Mouse (Mus musculus) limb, embryonic 12.5 days (tissue): ENCODE measurements around the gene Thap2. TPM values are rescaled to one million over a fixed set of nuclear protein-coding genes. Genes with fewer than 3 reads are reported as not detected.

Source experiments
- ATAC-seq: fragments of 200-750 bp; cut with Nextera tagmentation; 2 replicates; pipeline ENCODE4 v1.8.0; 2017; ENCODE audit warnings: low read depth, moderate TSS enrichment; ENCODE audit not compliant: insufficient number of reproducible peaks, insufficient read depth, low FRiP score, low TSS enrichment
- H3K27ac ChIP-seq: fragments of 300-500 bp; sonication (generic); 2 replicates; pipeline ENCODE4 v1.5.1; 2016; ENCODE audit warnings: mild to moderate bottlenecking, moderate library complexity
- H3K27me3 ChIP-seq: fragments of 300-500 bp; sonication (generic); 2 replicates; pipeline ENCODE4 v1.6.1; 2016; ENCODE audit warnings: mild to moderate bottlenecking, moderate library complexity
- H3K36me3 ChIP-seq: fragments of 300-500 bp; sonication (generic); 2 replicates; pipeline ENCODE4 v1.6.1; 2016; ENCODE audit warnings: mild to moderate bottlenecking, moderate library complexity
- H3K4me1 ChIP-seq: fragments of 300-500 bp; sonication (generic); replicated peaks from 2 replicates; pipeline ENCODE4 v1.6.1; 2016
- H3K4me2 ChIP-seq: fragments of 300-500 bp; sonication (generic); 2 replicates; pipeline ENCODE4 v1.6.1; 2016; ENCODE audit warnings: mild to moderate bottlenecking, moderate library complexity
- H3K4me3 ChIP-seq: fragments of 300-500 bp; sonication (generic); replicated peaks from 2 replicates; pipeline ENCODE4 v1.5.1; 2016; ENCODE audit warnings: mild to moderate bottlenecking
- H3K9ac ChIP-seq: fragments of 300-500 bp; sonication (generic); replicated peaks from 2 replicates; pipeline ENCODE4 v1.6.1; 2016; ENCODE audit warnings: mild to moderate bottlenecking, moderate library complexity
- H3K9me3 ChIP-seq: fragments of 300-500 bp; sonication (generic); 2 replicates; pipeline ENCODE4 v1.6.1; 2016; ENCODE audit warnings: mild to moderate bottlenecking, moderate library complexity
- WGBS: fragments of 180-500 bp; shearing (Covaris S2); methylation state at CpG from one replicate; pipeline ENCODE4 v1.1.7; 2016; 5-methylcytosine and 5-hydroxymethylcytosine counted together
- polyA plus RNA-seq: library from polyadenylated mRNA; unstranded; fragments of >200 nt; fragmentation: Nextera tagmentation; extraction: Ambion mirVana; gene quantifications from 2 replicates; pipeline ENCODE4 v1.2.1, GENCODE M21; 2016

Gene Thap2
- polyA plus RNA-seq, 1 experiment from 2014 or later, result 30.1 TPM

DNA sequence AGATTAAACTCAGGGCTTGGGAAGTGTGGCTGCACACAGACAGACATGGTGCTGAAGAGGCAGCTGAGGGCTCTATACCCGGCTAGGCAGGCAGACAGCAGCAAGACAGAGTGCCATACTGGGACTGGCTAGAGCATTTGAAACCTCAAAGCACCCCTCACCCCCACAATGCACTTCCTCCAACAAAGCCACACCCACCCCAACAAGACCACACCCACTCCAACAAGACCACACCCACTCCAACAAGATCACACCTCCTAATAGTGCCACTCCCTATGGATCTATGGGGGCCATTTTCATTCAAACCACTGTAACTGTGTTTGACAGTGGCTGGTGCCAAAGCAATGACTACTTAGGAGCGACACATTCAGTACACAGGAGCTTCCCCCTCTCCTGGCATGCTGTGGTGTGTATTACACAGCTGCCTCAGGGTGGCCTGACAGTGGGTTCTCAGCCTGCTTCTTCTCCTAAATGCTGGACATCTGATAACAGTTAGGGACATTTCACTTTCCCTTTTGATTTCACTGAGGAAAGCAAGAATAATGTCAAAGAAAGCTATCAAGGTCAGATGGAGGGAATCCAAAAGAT is 33.3 kb downstream of the Thap2 start:
- Histone ChIP-seq H3K27ac (no peak overlapping the region), H3K4me1 (no peaks in the 10 kb centered on the region), H3K9me3 (no peaks in the 10 kb centered on the region), H3K4me3 (no peak overlapping the region), H3K36me3 (peaks cover 9% of the 10 kb centered on the region; the same call in 1 of the 2 replicates), H3K9ac (no peak overlapping the region), H3K27me3 (no peaks in the 10 kb centered on the region), H3K4me2 (no peak overlapping the region)
- ATAC-seq, result no peak
- 74% methylated on average over 2 of the region's 2 CpGs for WGBS

DNA sequence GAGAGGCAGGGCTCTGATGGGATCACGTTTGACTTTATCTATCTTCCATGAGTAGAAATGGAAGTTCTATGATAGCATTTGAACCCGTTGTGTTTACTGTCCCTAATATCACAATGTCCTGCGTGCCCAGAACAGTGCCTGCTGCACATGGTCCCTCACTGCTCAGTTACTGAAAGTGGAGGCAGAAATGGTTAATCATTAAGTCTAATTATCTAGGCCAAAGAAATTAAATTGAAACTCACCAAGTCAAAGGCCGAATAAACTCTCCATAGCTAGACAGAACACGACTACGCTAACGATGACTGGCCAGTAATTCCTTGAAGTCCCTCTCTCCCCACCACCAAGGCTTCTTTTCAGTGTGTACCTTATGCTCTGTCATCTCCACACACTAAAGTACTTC is 34.7 kb downstream of the Thap2 start:
- no peak for ATAC-seq
- WGBS, result 89% methylated on average over 7 of the region's 7 CpGs
- no peak overlapping the region for H3K4me2 ChIP-seq

DNA sequence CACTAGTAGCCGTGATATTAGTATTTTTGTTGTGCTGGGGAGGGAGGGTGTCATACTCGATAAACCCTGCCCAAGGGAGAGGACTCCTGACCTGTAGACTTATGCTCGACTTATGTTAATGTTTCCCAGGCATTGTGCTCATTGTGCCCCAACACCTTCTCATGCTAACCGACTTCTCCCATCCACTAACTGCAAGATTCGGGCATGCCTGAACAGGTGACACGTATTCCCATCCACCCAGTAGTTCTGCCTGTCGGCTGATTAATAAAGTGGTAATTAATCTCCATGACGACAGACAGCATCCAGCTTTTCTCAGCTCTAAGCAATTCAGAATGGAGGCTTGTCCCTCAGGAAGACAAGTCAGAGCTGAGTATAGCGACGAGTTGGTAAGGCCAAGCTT is 35.2 kb downstream of the Thap2 start:
- Histone ChIP-seq H3K36me3 (peaks cover 17% of the 10 kb centered on the region), H3K9ac (no peak overlapping the region), H3K4me3 (no peak overlapping the region), H3K4me2 (no peak overlapping the region), H3K27ac (no peak overlapping the region), H3K4me1 (no peaks in the 10 kb centered on the region), H3K9me3 (no peaks in the 10 kb centered on the region), H3K27me3 (no peaks in the 10 kb centered on the region)
- 80% methylated on average over 10 of the region's 10 CpGs for WGBS
- no peak for ATAC-seq

More for the DNA sequence above, 34.7 kb downstream of the Thap2 start:
- Histone ChIP-seq H3K9me3 (no peaks in the 10 kb centered on the region), H3K27ac (no peak overlapping the region), H3K9ac (no peak overlapping the region), H3K27me3 (no peaks in the 10 kb centered on the region), H3K4me1 (no peaks in the 10 kb centered on the region), H3K4me3 (no peak overlapping the region), H3K36me3 (peaks cover 17% of the 10 kb centered on the region)

DNA sequence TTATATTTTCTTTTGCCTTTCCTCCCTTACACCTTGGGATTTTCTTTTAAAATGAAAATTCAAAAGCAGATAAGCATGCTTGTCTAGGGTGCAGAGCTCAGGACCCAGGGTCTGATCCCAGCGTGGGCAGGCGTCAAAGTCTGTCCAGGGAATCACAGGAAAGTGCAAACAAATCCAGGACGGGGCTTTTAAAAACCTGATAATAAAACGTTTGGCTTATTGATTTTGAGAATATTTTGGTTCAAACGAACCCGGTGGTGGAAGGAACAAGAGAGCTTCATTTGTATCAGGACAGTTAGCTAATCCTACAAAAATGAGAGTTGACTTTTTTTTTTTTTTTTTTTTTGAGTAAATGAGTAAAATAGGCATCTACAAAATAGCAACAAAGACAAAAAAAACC is 36.1 kb downstream of the Thap2 start:
- H3K4me3 ChIP-seq, result no peak overlapping the region
- H3K9me3 ChIP-seq, result no peaks in the 10 kb centered on the region
- WGBS, result 85% methylated on average over 6 of the region's 6 CpGs
- no peak overlapping the region for H3K9ac ChIP-seq
- no peaks in the 10 kb centered on the region for H3K27me3 ChIP-seq
- no peak for ATAC-seq
- no peak overlapping the region for H3K4me2 ChIP-seq
- H3K36me3 ChIP-seq, result peaks cover 19% of the 10 kb centered on the region
- no peaks in the 10 kb centered on the region for H3K4me1 ChIP-seq
- no peak overlapping the region for H3K27ac ChIP-seq

DNA sequence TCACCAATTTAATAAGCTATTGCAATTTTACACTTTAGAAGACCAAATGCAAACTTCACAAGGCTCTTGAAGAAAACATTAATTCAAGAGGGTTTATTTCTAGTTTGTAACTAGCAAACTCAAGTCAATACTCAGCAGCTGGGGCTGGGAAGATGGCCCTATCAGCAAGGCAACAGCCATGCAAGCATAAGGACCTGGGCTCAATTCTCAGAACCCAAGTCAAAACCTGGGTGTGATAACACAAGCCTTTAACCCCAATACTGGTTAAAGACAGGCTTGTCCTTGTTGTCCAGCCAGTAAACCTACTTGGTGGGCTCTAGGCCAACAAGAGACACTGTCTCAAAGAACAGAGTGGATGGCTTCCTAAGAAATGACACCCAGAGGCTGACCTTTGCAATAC is 37.8 kb downstream of the Thap2 start:
- Histone ChIP-seq H3K4me3 (no peak overlapping the region), H3K4me2 (no peak overlapping the region), H3K36me3 (peaks cover 34% of the 10 kb centered on the region), H3K4me1 (no peaks in the 10 kb centered on the region), H3K9ac (no peak overlapping the region), H3K27me3 (no peaks in the 10 kb centered on the region), H3K27ac (no peak overlapping the region), H3K9me3 (no peaks in the 10 kb centered on the region)
- no peak for ATAC-seq

DNA sequence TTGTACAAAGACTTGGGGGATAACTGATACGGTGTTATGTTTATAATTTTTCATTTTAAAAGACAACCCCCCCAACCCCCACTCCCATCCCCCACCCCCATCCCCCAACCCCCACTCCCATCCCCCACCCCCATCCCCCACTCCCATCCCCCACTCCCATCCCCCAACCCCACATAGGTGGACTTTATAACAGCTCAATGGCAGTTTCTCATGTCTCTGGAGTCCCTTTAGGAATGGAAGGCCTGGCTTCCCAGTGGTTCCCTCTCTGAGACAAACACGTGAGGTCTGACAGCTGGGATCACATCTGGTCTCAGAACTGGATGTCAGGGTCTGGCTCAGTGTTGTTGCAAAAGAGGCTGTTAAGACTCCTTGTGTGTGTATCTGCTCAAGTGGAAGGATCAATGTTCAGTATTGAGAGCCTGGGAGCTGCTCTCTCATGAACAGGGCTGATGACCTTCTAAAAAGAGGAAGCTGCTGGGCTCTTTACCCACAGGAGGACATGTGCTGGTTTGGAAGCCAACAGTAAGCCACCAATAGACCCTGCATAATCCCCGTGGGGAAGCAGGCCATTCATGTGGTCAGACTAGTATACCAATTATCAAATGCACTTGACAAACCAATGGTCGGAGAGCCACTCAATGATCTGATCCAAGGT is 41.3 kb downstream of the Thap2 start:
- no peak for ATAC-seq
- WGBS, result 87% methylated on average over 4 of the region's 4 CpGs
- H3K36me3 ChIP-seq, result peaks cover 57% of the 10 kb centered on the region

DNA sequence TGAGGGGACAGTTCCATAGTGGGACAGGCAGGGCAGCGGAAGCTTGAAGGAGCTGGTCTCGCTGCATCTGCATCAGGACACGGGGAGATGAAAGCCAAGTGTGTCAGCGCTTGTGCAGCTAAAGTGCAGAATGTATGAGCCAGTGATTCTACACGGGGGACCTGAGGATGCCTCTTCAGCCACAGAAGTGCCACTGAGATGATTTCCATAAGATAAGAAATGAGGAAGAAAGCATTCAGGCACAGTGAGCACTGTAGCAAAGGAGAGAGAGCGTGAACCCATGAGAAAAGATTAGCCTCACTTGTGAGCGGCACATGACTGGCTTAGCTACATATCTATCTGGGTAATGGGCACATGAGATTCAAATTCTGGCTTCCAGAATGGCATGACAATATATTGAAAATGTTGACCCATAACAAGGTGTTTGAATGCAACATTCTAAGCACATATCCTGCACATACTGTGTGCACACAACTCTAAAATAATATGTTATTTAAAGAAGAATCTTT is 44.4 kb downstream of the Thap2 start:
- no peak for ATAC-seq
- peaks cover 40% of the 10 kb centered on the region for H3K36me3 ChIP-seq
- H3K9me3 ChIP-seq, result no peaks in the 10 kb centered on the region
- no peak overlapping the region for H3K4me2 ChIP-seq
- H3K27ac ChIP-seq, result no peak overlapping the region
- no peak overlapping the region for H3K9ac ChIP-seq
- H3K4me1 ChIP-seq, result no peaks in the 10 kb centered on the region
- H3K27me3 ChIP-seq, result no peaks in the 10 kb centered on the region
- 94% methylated on average over 7 of the region's 7 CpGs for WGBS
- H3K4me3 ChIP-seq, result no peak overlapping the region

More for the DNA sequence above, 41.3 kb downstream of the Thap2 start:
- Histone ChIP-seq H3K4me2 (no peak overlapping the region), H3K9ac (no peak overlapping the region), H3K9me3 (no peaks in the 10 kb centered on the region), H3K4me3 (no peak overlapping the region), H3K27me3 (no peaks in the 10 kb centered on the region), H3K27ac (no peak overlapping the region), H3K4me1 (no peaks in the 10 kb centered on the region)

DNA sequence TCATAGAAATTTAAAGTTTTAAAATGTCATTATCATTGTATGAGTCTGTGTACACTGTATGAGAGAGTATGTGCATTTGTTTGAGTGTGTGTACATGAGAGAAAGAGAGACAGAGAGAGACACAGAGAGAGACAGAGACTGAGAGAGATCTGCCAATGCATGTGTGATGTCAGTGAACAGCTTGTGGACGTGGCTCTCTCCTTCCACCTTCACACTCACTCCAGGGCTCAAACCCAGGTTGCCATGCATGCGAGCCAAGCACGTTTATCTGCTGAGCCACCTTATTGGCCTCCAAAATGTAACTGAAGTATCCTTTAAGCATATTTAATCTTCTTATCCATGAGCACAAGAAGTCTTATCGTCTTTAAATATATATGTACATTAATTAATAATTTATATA is 47.3 kb downstream of the Thap2 start:
- 82% methylated on average over 4 of the region's 4 CpGs for WGBS
- ATAC-seq, result no peak

DNA sequence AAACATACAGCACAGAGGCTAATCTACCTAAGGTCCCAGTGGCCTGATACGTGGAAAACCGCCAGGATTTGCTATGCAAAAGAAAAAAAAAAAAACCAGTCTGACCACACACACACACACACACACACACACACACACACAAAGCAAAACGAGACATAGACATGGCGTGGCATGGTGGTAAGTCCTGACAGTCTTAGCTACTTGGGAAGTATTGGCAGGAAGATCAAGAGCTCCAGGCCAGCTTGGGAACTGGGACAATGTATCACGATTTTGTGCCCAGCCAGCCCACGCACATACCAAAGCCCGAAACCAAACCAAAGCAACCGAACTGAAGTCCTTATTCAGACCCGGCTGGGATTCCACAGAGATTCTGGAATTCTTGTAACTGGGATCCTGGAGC is 50.7 kb downstream of the Thap2 start:
- ATAC-seq, result no peak
- H3K36me3 ChIP-seq, result no peaks in the 10 kb centered on the region
- H3K4me3 ChIP-seq, result no peak overlapping the region
- WGBS, result 83% methylated on average over 9 of the region's 9 CpGs
- no peaks in the 10 kb centered on the region for H3K9me3 ChIP-seq
- H3K9ac ChIP-seq, result no peak overlapping the region
- no peaks in the 10 kb centered on the region for H3K4me1 ChIP-seq
- no peak overlapping the region for H3K4me2 ChIP-seq
- no peaks in the 10 kb centered on the region for H3K27me3 ChIP-seq
- H3K27ac ChIP-seq, result no peak overlapping the region

More for the DNA sequence above, 47.3 kb downstream of the Thap2 start:
- Histone ChIP-seq H3K36me3 (peaks cover 25% of the 10 kb centered on the region), H3K9ac (no peak overlapping the region), H3K4me2 (no peak overlapping the region), H3K4me1 (no peaks in the 10 kb centered on the region), H3K27ac (no peak overlapping the region), H3K27me3 (no peaks in the 10 kb centered on the region), H3K4me3 (no peak overlapping the region), H3K9me3 (no peaks in the 10 kb centered on the region)

DNA sequence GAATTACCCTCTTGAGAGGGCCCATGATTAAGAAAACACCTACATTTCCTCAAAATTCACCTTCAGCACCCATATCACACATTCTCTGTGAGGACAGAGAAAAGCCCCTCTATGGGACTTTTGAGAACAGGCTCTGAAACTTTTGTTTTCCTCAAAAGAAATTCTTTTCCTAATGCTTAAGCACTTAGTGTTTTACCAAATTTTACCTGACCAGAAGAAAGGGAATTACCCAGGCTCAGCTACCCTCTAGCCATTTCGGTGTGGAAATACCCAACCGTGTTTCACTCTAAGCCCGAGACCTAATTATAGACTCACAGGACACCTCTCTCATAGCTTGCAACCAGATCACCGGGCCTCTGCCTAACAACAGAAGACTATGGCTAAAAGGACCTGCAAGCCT is 51.2 kb downstream of the Thap2 start:
- H3K4me1 ChIP-seq, result no peaks in the 10 kb centered on the region
- 74% methylated on average over 4 of the region's 4 CpGs for WGBS
- H3K4me3 ChIP-seq, result no peak overlapping the region
- no peak for ATAC-seq
- no peak overlapping the region for H3K9ac ChIP-seq
- no peaks in the 10 kb centered on the region for H3K9me3 ChIP-seq
- no peaks in the 10 kb centered on the region for H3K36me3 ChIP-seq
- H3K27me3 ChIP-seq, result no peaks in the 10 kb centered on the region
- H3K27ac ChIP-seq, result no peak overlapping the region
- H3K4me2 ChIP-seq, result no peak overlapping the region

DNA sequence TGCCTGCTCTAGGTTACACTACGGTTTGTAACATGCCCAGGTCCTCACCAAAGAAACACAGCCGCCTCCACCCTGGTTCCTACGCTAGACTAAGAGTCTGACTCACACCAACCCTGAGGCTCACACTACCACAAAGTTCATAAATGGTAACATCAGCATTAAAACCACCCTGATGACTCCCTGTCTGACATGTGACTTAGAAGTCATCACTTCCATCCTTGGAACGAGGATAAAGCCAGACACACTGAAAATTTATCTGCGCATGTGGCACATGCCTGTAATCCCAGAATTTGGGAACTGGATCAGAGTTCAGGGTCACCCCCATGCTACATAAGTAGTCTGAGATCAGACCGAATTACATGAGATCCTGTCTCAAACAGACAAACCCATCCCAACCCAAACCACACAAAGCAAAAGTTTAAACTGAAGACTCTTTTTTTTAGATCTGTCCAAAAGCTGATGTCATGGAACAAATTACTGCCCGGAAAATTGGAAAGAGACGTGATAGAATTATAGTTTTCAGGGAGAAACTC is 51.8 kb downstream of the Thap2 start:
- ATAC-seq, result no peak
- Histone ChIP-seq H3K27me3 (no peaks in the 10 kb centered on the region), H3K27ac (no peak overlapping the region), H3K9ac (no peak overlapping the region), H3K4me3 (no peak overlapping the region), H3K36me3 (no peaks in the 10 kb centered on the region), H3K4me1 (no peaks in the 10 kb centered on the region), H3K9me3 (no peaks in the 10 kb centered on the region), H3K4me2 (no peak overlapping the region)
- WGBS, result 85% methylated on average over 8 of the region's 8 CpGs
